Comparison of ENCODE assay signal across 9 mouse cellular contexts in genomic region chr13:42303180-42303929, GRCm38 (mm10). TPM values are rescaled to one million over a fixed set of nuclear protein-coding genes. Genes with fewer than 3 reads are reported as not detected.
DNase-seq lines count a peak whose midpoint lies in the region; ATAC-seq and TF ChIP-seq lines count a peak whose summit lies in the region.
"Had no signal": no experiment of that assay in that cellular context is flagged by ENCODE, and none has a peak within 500 bp of the region (broad histone marks: within the 10 kb centered on the region; RNA-seq: fewer than 3 reads in every experiment).

No protein-coding gene starts in this region.

- no peak overlapping the region for H3K27ac ChIP-seq in bone marrow macrophage, adult 2 months (ENCODE audit: insufficient read depth, low read depth, low read length)
- H3K27ac ChIP-seq in hindbrain, embryonic 13.5 days: no peak overlapping the region
- H3K27ac ChIP-seq in lung, embryonic 14.5 days (ENCODE audit: low read depth): peak overlapping the region; percentile 12; the same call in 1 of the 2 replicates

- no peak overlapping the region for H3K9ac ChIP-seq in hindbrain, embryonic 13.5 days
- H3K9ac ChIP-seq in lung, embryonic 14.5 days: no peak overlapping the region

- DNase-seq in cerebellum, adult 9-10 months: peak; percentile 11
- DNase-seq in cerebellum, adult 11 months: no peak
- DNase-seq in lung, embryonic 14.5 days: peak; percentile 23
- no peak for DNase-seq in thymus, postnatal 0 days (ENCODE audit: low spot score)
- no peak for DNase-seq in spleen, postnatal 36 days (ENCODE audit: low spot score in 2 of 2)

- peaks cover 7% of the 10 kb centered on the region for H3K4me1 ChIP-seq in bone marrow macrophage, adult 2 months (ENCODE audit: control insufficient read depth, insufficient read depth, low read length)
- H3K4me1 ChIP-seq in hindbrain, embryonic 13.5 days (replicated peaks): peaks cover 31% of the 10 kb centered on the region
- H3K4me1 ChIP-seq in lung, embryonic 14.5 days (ENCODE audit: insufficient read depth): 0 out of 2 replicates have a peak, but pooled peaks cover 4% of the 10 kb centered on the region

- no peaks in the 10 kb centered on the region for H3K36me3 ChIP-seq in hindbrain, embryonic 13.5 days
- no peaks in the 10 kb centered on the region for H3K36me3 ChIP-seq in lung, embryonic 14.5 days (ENCODE audit: insufficient read depth)

- no peak overlapping the region for H3K4me3 ChIP-seq in bone marrow macrophage, adult 2 months (ENCODE audit: insufficient read depth, low read length)
- peak overlapping the region; percentile 42; the same call in 1 of the 2 replicates for H3K4me3 ChIP-seq in hindbrain, embryonic 13.5 days
- peak overlapping the region; percentile 20 for H3K4me3 ChIP-seq in lung, embryonic 14.5 days (ENCODE audit: low read depth, low read length)
- H3K4me3 ChIP-seq: erythroblast, embryonic 14.5 days had no signal

- peak overlapping the region; percentile 79; the same call in 1 of the 2 replicates for H3K4me2 ChIP-seq in hindbrain, embryonic 13.5 days
- peak overlapping the region; percentile 74 for H3K4me2 ChIP-seq in lung, embryonic 14.5 days

- H3K9me3 ChIP-seq in hindbrain, embryonic 13.5 days: no peaks in the 10 kb centered on the region
- H3K9me3 ChIP-seq in lung, embryonic 14.5 days (ENCODE audit: low read depth, low read length): no peaks in the 10 kb centered on the region

- ATAC-seq in hindbrain, embryonic 13.5 days (ENCODE audit: low FRiP score): no peak
- ATAC-seq in lung, embryonic 14.5 days (ENCODE audit: insufficient read depth): no peak
- no peak for ATAC-seq in granulocyte monocyte progenitor cell, adult 5-6 weeks (replicated peaks; ENCODE audit: poor library complexity, severe bottlenecking)

- peaks cover 41% of the 10 kb centered on the region for H3K27me3 ChIP-seq in hindbrain, embryonic 13.5 days
- peaks cover 16% of the 10 kb centered on the region for H3K27me3 ChIP-seq in lung, embryonic 14.5 days (ENCODE audit: insufficient read depth, low read length)

- WGBS in hindbrain, embryonic 13.5 days: 36% methylated on average over 11 of the region's 11 CpGs
- 28% methylated on average over 11 of the region's 11 CpGs for WGBS in lung, embryonic 14.5 days

- no peak for TF ChIP-seq POLR2A in bone marrow macrophage, adult 2 months (IDR thresholded peaks at IDR 0.05; ENCODE audit: borderline replicate concordance, low read depth, low read length)

- peak; percentile 25; the same call in 1 of the 2 replicates for TF ChIP-seq CTCF in bone marrow macrophage, adult 2 months (IDR thresholded peaks at IDR 0.05; ENCODE audit: low read depth, low read length)
- TF ChIP-seq CTCF in lung, embryonic 14.5 days (IDR thresholded peaks at IDR 0.05; ENCODE audit: low read depth): peak; percentile 23; the same call in 1 of the 2 replicates

RNA-seq across cellular contexts. Expression of gene Edn1, which starts 2.1 kb away (rescaled TPM):
- polyA plus RNA-seq in bone marrow macrophage, adult 2 months (2012; ENCODE audit: insufficient read depth, insufficient read length, missing spikeins): not detected in 2 replicates
- 1.7 and 1.9 TPM in 2 replicates for polyA plus RNA-seq in hindbrain, embryonic 13.5 days (2015; fragmentation: Nextera tagmentation; extraction: Ambion mirVana)
- 4.1 and 5.1 TPM in 2 replicates for polyA plus RNA-seq in lung, embryonic 14.5 days (2014; fragmentation: Nextera tagmentation; extraction: Ambion mirVana)
- 0.41 and 0.91 TPM in 2 replicates for polyA plus RNA-seq in thymus, postnatal 0 days (2015; fragmentation: Nextera tagmentation; extraction: Ambion mirVana)
- not detected in 2 replicates for total RNA-seq in granulocyte monocyte progenitor cell, adult 5-6 weeks (2014; fragmentation: Nextera tagmentation)
- total RNA-seq in granulocyte monocyte progenitor cell, adult 5-6 weeks (2017): not detected in 2 replicates
- polyA plus RNA-seq: erythroblast, embryonic 14.5 days had no signal

Comparison
In these comparisons a context has a peak if more than half of its experiments do, and no peak if none do; other contexts are left out.
1. DNase-seq: peak in cerebellum, adult 9-10 months (single experiment) and lung, embryonic 14.5 days (single experiment); none in cerebellum, adult 11 months (single experiment), thymus, postnatal 0 days (single experiment) and spleen, postnatal 36 days (0 of 2).